Mouse (Mus musculus): Measurements from ENCODE around the gene Orc3. TPM values are rescaled to one million over a fixed set of nuclear protein-coding genes. Genes with fewer than 3 reads are reported as not detected.
A peak's percentile ranks its signal among the peaks of the same experiment; 100 is the strongest.

Gene Orc3
- total and polyA plus RNA-seq, 3 experiments, result 65.7 to 156 (median 86.7) TPM

- H3K9me3 ChIP-seq (replicated peaks; ENCODE audit: low read length), result no peaks in the 10 kb centered on the region
- peaks cover 15% of the 10 kb centered on the region for H3K79me2 ChIP-seq (replicated peaks; ENCODE audit: control insufficient read depth, extremely low read depth, insufficient read depth, poor library complexity, severe bottlenecking)
- H3K36me3 ChIP-seq (replicated peaks in 1 of 2; ENCODE audit: control insufficient read depth in 1 of 2, insufficient read depth in 1 of 2, low read length in 1 of 2), result peaks cover 33 to 85% of the 10 kb centered on the region in 2 experiments
- H3K4me1 ChIP-seq (ENCODE audit: control insufficient read depth in 1 of 2, insufficient read depth in 2 of 2), result peaks cover 0 to 10% of the 10 kb centered on the region in 2 experiments; a peak in 2 of 4 replicates
- H3K27me3 ChIP-seq (replicated peaks), result no peaks in the 10 kb centered on the region
- no peak overlapping the region; the same call in 1 of the 2 replicates for H3K27ac ChIP-seq (ENCODE audit: insufficient read depth, low read depth)
- dilution Hi-C loops (cut with MboI; ENCODE audit: extremely low pct_ligation_motif_present, extremely low pct_unique_long_range_greater_than_20kb, low sequenced_read_pairs) (no loop called here), in situ Hi-C loops (cut with MboI; ENCODE audit: low pct_ligation_motif_present, low pct_unique_long_range_greater_than_20kb, low sequenced_read_pairs) (loop anchor here (25.0 kb wide), 1 partner anchor 1179 kb away; no protein-coding TSS in a partner anchor)
- peak; percentile 47 for DNase-seq (ENCODE audit: extremely low read depth)
- TF ChIP-seq POLR2A (IDR thresholded peaks at IDR 0.05; ENCODE audit: low read depth, low read length) (no peak), ZNF384 (IDR thresholded peaks at IDR 0.05; ENCODE audit: low read depth, low read length) (no peak), POLR2AphosphoS2 (IDR thresholded peaks at IDR 0.05; ENCODE audit: low read depth, low read length) (0 out of 2 replicates have a peak, but pooled peaks have one; percentile 55), CHD2 (IDR thresholded peaks at IDR 0.05; ENCODE audit: low read length) (no peak), ZKSCAN1 (IDR thresholded peaks at IDR 0.05; ENCODE audit: borderline replicate concordance, low read depth, low read length) (no peak), BHLHE40 (IDR thresholded peaks at IDR 0.05; ENCODE audit: low read depth, low read length) (no peak), MAFK (IDR thresholded peaks at IDR 0.05; ENCODE audit: insufficient replicate concordance, low read length) (no peak)
- H3K4me3 ChIP-seq (replicated peaks in 1 of 3; ENCODE audit: low read depth in 2 of 3, low read length in 2 of 3, poor library complexity in 1 of 3), result no peak overlapping the region
- no peak overlapping the region for H3K9ac ChIP-seq (ENCODE audit: insufficient read depth, low read depth)
- no peak overlapping the region for H3K4me2 ChIP-seq (ENCODE audit: insufficient read depth, low read depth, poor library complexity, severe bottlenecking)
Observed at GRCm38 (mm10) chr4:34566226-34566625, 48.5 kb downstream of the Orc3 start.

- Histone ChIP-seq H3K4me2 (ENCODE audit: insufficient read depth, low read depth, poor library complexity, severe bottlenecking) (no peak overlapping the region), H3K27me3 (replicated peaks) (no peaks in the 10 kb centered on the region)
- dilution Hi-C loops (cut with MboI; ENCODE audit: extremely low pct_ligation_motif_present, extremely low pct_unique_long_range_greater_than_20kb, low sequenced_read_pairs), result no loop called here
Observed at GRCm38 (mm10) chr4:34560971-34561370, 53.8 kb downstream of the Orc3 start.

GRCm38 (mm10) chr4:34556183-34556582 is 58.6 kb downstream of the Orc3 start:
- Histone ChIP-seq H3K79me2 (replicated peaks; ENCODE audit: control insufficient read depth, extremely low read depth, insufficient read depth, poor library complexity, severe bottlenecking) (peaks cover 63% of the 10 kb centered on the region), H3K9ac (ENCODE audit: insufficient read depth, low read depth) (no peak overlapping the region), H3K36me3 (replicated peaks in 1 of 2; ENCODE audit: control insufficient read depth in 1 of 2, insufficient read depth in 1 of 2, low read length in 1 of 2) (peaks cover 7 to 26% of the 10 kb centered on the region in 2 experiments), H3K27ac (ENCODE audit: insufficient read depth, low read depth) (no peak overlapping the region), H3K9me3 (replicated peaks; ENCODE audit: low read length) (no peaks in the 10 kb centered on the region), H3K4me3 (replicated peaks in 1 of 3; ENCODE audit: low read depth in 2 of 3, low read length in 2 of 3, poor library complexity in 1 of 3) (no peak overlapping the region), H3K4me2 (ENCODE audit: insufficient read depth, low read depth, poor library complexity, severe bottlenecking) (no peak overlapping the region), H3K4me1 (ENCODE audit: control insufficient read depth in 1 of 2, insufficient read depth in 2 of 2) (peaks cover 3 to 33% of the 10 kb centered on the region in 2 experiments; a peak in 3 of 4 replicates), H3K27me3 (replicated peaks) (no peaks in the 10 kb centered on the region)
- dilution Hi-C loops (cut with MboI; ENCODE audit: extremely low pct_ligation_motif_present, extremely low pct_unique_long_range_greater_than_20kb, low sequenced_read_pairs), result no loop called here
- TF ChIP-seq NRF1 (IDR thresholded peaks at IDR 0.05; ENCODE audit: low read depth, low read length) (no peak), GABPA (IDR thresholded peaks at IDR 0.05; ENCODE audit: insufficient replicate concordance, low read depth, low read length) (no peak), MAX (IDR thresholded peaks at IDR 0.05; ENCODE audit: low read length) (no peak), KAT2A (IDR thresholded peaks at IDR 0.05; ENCODE audit: insufficient replicate concordance, low read length) (no peak), JUN (IDR thresholded peaks at IDR 0.05; ENCODE audit: insufficient read depth, low read depth, low read length) (no peak), HCFC1 (IDR thresholded peaks at IDR 0.05; ENCODE audit: low read depth, low read length) (no peak), MAFK (IDR thresholded peaks at IDR 0.05; ENCODE audit: insufficient replicate concordance, low read length) (no peak), SIN3A (IDR thresholded peaks at IDR 0.05; ENCODE audit: low read length) (no peak), CHD1 (IDR thresholded peaks at IDR 0.05; ENCODE audit: low read depth, low read length) (no peak), CTCF (conservative IDR thresholded peaks at IDR 0.05 in 1 of 2, IDR thresholded peaks at IDR 0.05 in 1 of 2; ENCODE audit: low read depth in 2 of 2, low read length in 2 of 2) (no peak), USF2 (conservative IDR thresholded peaks at IDR 0.05; ENCODE audit: low read depth, low read length) (no peak), JUND (conservative IDR thresholded peaks at IDR 0.05; ENCODE audit: low read depth, low read length) (no peak), UBTF (IDR thresholded peaks at IDR 0.05; ENCODE audit: low read depth, low read length) (no peak), RCOR1 (conservative IDR thresholded peaks at IDR 0.05; ENCODE audit: low read depth, low read length) (no peak), MEF2A (IDR thresholded peaks at IDR 0.05; ENCODE audit: borderline replicate concordance, low read depth, low read length) (no peak)
- in situ Hi-C loops (cut with MboI; ENCODE audit: low pct_ligation_motif_present, low pct_unique_long_range_greater_than_20kb, low sequenced_read_pairs), result loop anchor here (25.0 kb wide), 1 partner anchor 1169 kb away; no protein-coding TSS in a partner anchor
- no peak for DNase-seq (ENCODE audit: extremely low read depth)

More at GRCm38 (mm10) chr4:34560971-34561370, 53.8 kb downstream of the Orc3 start:
- peaks cover 0 to 19% of the 10 kb centered on the region in 2 experiments; a peak in 2 of 4 replicates for H3K4me1 ChIP-seq (ENCODE audit: control insufficient read depth in 1 of 2, insufficient read depth in 2 of 2)
- no peak overlapping the region for H3K4me3 ChIP-seq (replicated peaks in 1 of 3; ENCODE audit: low read depth in 2 of 3, low read length in 2 of 3, poor library complexity in 1 of 3)
- no peak overlapping the region for H3K9ac ChIP-seq (ENCODE audit: insufficient read depth, low read depth)
- in situ Hi-C loops (cut with MboI; ENCODE audit: low pct_ligation_motif_present, low pct_unique_long_range_greater_than_20kb, low sequenced_read_pairs), result loop anchor here (25.0 kb wide), 1 partner anchor 1174 kb away; no protein-coding TSS in a partner anchor
- TF ChIP-seq USF1 (IDR thresholded peaks at IDR 0.05; ENCODE audit: low read depth, low read length), result peak; percentile 24
- TF ChIP-seq MXI1 (IDR thresholded peaks at IDR 0.05; ENCODE audit: low read depth, low read length), result no peak
- peak; percentile 48 to 59; a peak in 3 of 4 replicates for TF ChIP-seq CTCF (conservative IDR thresholded peaks at IDR 0.05 in 1 of 2, IDR thresholded peaks at IDR 0.05 in 1 of 2; ENCODE audit: low read depth in 2 of 2, low read length in 2 of 2)
- TF ChIP-seq RAD21 (IDR thresholded peaks at IDR 0.05; ENCODE audit: low read depth, low read length), result peak; percentile 45
- peak; percentile 31 for TF ChIP-seq SMC3 (IDR thresholded peaks at IDR 0.05; ENCODE audit: low read depth, low read length)
- DNase-seq (ENCODE audit: extremely low read depth), result peak; percentile 68
- H3K79me2 ChIP-seq (replicated peaks; ENCODE audit: control insufficient read depth, extremely low read depth, insufficient read depth, poor library complexity, severe bottlenecking), result peaks cover 39% of the 10 kb centered on the region
- no peak overlapping the region for H3K27ac ChIP-seq (ENCODE audit: insufficient read depth, low read depth)
- H3K9me3 ChIP-seq (replicated peaks; ENCODE audit: low read length), result no peaks in the 10 kb centered on the region
- peaks cover 7 to 48% of the 10 kb centered on the region in 2 experiments for H3K36me3 ChIP-seq (replicated peaks in 1 of 2; ENCODE audit: control insufficient read depth in 1 of 2, insufficient read depth in 1 of 2, low read length in 1 of 2)

Measured in CH12.LX (cell line).